Mouse (Mus musculus) neural tube, embryonic 12.5 days (tissue): Measurements from ENCODE around the gene Slc13a4. TPM values are rescaled to one million over a fixed set of nuclear protein-coding genes. Genes with fewer than 3 reads are reported as not detected.

Experiments used
- ATAC-seq: fragments of 200-750 bp; cut with Nextera tagmentation; 2 replicates; pipeline ENCODE4 v1.8.0; 2017; ENCODE audit warnings: low read depth, mild to moderate bottlenecking, moderate TSS enrichment, moderate library complexity; ENCODE audit not compliant: low FRiP score
- H3K27ac ChIP-seq: fragments of 300-500 bp; sonication (generic); 2 replicates; pipeline ENCODE4 v1.5.1; 2016
- H3K27me3 ChIP-seq: fragments of 300-500 bp; sonication (generic); replicated peaks from 2 replicates; pipeline ENCODE4 v1.6.1; 2016; ENCODE audit warnings: mild to moderate bottlenecking
- H3K36me3 ChIP-seq: fragments of 300-500 bp; sonication (generic); 2 replicates; pipeline ENCODE4 v1.6.1; 2016; ENCODE audit warnings: mild to moderate bottlenecking
- H3K4me1 ChIP-seq: fragments of 300-500 bp; sonication (generic); 2 replicates; pipeline ENCODE4 v1.6.1; 2016
- H3K4me2 ChIP-seq: fragments of 300-500 bp; sonication (generic); replicated peaks from 2 replicates; pipeline ENCODE4 v1.6.1; 2016; ENCODE audit warnings: mild to moderate bottlenecking
- H3K4me3 ChIP-seq: fragments of 300-500 bp; sonication (generic); 2 replicates; pipeline ENCODE4 v1.5.1; 2016
- H3K9ac ChIP-seq: fragments of 300-500 bp; sonication (generic); 2 replicates; pipeline ENCODE4 v1.6.1; 2016; ENCODE audit warnings: mild to moderate bottlenecking
- H3K9me3 ChIP-seq: fragments of 300-500 bp; sonication (generic); 2 replicates; pipeline ENCODE4 v1.6.1; 2016; ENCODE audit warnings: mild to moderate bottlenecking
- WGBS: fragments of 180-500 bp; shearing (Covaris S2); methylation state at CpG from one replicate; pipeline ENCODE4 v1.1.7; 2016; 5-methylcytosine and 5-hydroxymethylcytosine counted together
- polyA plus RNA-seq: library from polyadenylated mRNA; unstranded; fragments of >200 nt; fragmentation: Nextera tagmentation; extraction: Ambion mirVana; gene quantifications from 2 replicates; pipeline ENCODE4 v1.2.1, GENCODE M21; 2016

Slc13a4 gene
- polyA plus RNA-seq, 1 experiment from 2014 or later = 0.34 TPM

DNA sequence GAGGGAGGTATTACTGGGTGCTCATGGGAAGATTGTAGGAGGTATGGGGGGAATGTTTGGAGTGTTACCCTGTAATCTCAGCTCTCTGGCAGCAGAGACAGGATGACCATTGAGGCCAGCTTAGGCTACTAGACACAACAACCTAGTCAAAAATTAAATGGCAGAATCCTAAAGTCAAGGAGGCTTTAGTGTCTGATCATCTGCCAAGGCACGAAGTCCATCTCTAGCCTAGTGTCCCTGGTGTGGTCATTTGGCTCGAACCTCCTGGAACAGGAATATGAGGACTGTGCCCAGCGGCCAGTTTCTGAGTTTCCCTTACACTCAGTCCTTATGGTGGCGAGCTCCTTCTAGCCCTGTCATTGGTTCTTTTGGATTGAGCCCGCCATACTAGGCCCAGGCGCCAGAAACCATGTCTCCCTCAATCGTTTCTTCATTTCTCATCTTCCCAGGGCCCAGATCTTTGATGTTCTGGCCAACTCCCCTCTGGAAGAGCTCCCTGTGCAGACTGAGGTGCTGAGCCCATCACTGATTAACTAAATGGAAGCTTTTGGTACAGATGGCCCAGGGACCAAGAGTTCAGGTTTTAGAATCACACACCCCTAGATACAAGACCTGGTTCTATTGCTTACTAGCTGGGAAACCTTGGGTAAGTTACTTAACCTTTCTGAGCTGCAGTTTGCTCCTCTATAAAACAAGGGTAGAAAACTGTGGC is 10.3 kb downstream of the Slc13a4 start:
- Histone ChIP-seq H3K27me3 (no peaks in the 10 kb centered on the region), H3K4me3 (no peak overlapping the region), H3K36me3 (no peaks in the 10 kb centered on the region), H3K4me2 (no peak overlapping the region), H3K9ac (no peak overlapping the region), H3K27ac (no peak overlapping the region), H3K9me3 (no peaks in the 10 kb centered on the region), H3K4me1 (no peaks in the 10 kb centered on the region)
- ATAC-seq = no peak
- WGBS = 90% methylated on average over 7 of the region's 7 CpGs

- H3K4me1 ChIP-seq = no peaks in the 10 kb centered on the region
These were observed 10.9 kb downstream of the Slc13a4 start for GRCm38 (mm10) chr6:35297001-35297400.

DNA sequence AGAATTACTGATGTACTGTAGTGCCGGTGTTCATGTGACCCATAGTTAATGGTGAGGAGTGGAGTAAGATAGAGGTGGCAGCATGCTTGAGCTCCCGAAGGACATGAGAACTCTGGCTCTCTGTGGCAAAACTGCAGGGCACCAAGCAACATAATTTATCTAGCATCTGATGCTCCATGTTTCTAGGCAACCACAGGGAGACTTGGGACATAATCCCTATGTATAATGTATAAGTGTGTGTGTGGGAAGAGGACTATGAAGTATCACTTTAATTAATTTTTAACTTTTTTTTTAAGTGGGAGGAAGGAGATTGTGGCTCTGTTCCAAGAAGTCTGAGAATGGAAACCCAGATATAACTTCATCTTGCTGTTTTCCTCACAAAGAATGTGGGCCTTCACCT is 13.0 kb downstream of the Slc13a4 start:
- Histone ChIP-seq H3K36me3 (no peaks in the 10 kb centered on the region), H3K27me3 (no peaks in the 10 kb centered on the region), H3K4me3 (no peak overlapping the region), H3K27ac (no peak overlapping the region), H3K9ac (no peak overlapping the region), H3K4me2 (no peak overlapping the region), H3K4me1 (no peaks in the 10 kb centered on the region), H3K9me3 (no peaks in the 10 kb centered on the region)
- 79% methylated on average over 2 of the region's 2 CpGs for WGBS
- no peak for ATAC-seq

More at GRCm38 (mm10) chr6:35297001-35297400, 10.9 kb downstream of the Slc13a4 start:
- no peak overlapping the region for H3K9ac ChIP-seq
- H3K27ac ChIP-seq = no peak overlapping the region
- WGBS = 43% methylated on average over 2 of the region's 2 CpGs
- H3K9me3 ChIP-seq = no peaks in the 10 kb centered on the region
- no peaks in the 10 kb centered on the region for H3K27me3 ChIP-seq
- no peaks in the 10 kb centered on the region for H3K36me3 ChIP-seq
- no peak overlapping the region for H3K4me3 ChIP-seq
- no peak for ATAC-seq
- no peak overlapping the region for H3K4me2 ChIP-seq

- H3K4me1 ChIP-seq = peaks cover 12% of the 10 kb centered on the region; the same call in 1 of the 2 replicates
- H3K27ac ChIP-seq = no peak overlapping the region
- H3K9me3 ChIP-seq = no peaks in the 10 kb centered on the region
- no peaks in the 10 kb centered on the region for H3K27me3 ChIP-seq
- H3K4me3 ChIP-seq = no peak overlapping the region
- no peak for ATAC-seq
- no peaks in the 10 kb centered on the region for H3K36me3 ChIP-seq
- no peak overlapping the region for H3K4me2 ChIP-seq
- WGBS = 92% methylated on average over 8 of the region's 8 CpGs
- H3K9ac ChIP-seq = no peak overlapping the region
These were observed 18.3 kb downstream of the Slc13a4 start for GRCm38 (mm10) chr6:35289676-35290075.

DNA sequence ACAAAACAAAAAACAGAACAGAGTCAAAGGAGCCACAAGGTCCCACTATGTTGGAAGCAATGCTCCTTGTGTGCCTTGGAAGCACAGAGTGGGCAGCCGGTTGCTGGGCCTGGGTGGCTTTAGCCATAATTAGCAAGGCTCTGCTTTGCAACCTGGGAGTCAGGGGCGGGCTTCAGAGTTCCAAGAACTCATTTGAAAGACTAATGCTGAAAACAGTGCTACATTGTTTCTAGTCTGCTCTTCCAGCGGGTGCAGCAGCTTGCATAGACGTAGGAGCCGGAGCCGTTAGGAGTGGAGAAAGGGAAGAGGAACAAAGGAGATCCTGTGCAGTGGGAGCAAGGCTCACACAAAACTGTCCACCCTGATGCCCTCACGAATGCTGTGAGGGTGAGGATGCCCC is 19.0 kb downstream of the Slc13a4 start:
- Histone ChIP-seq H3K9me3 (no peaks in the 10 kb centered on the region), H3K4me1 (peaks cover 12% of the 10 kb centered on the region; the same call in 1 of the 2 replicates), H3K36me3 (no peaks in the 10 kb centered on the region), H3K4me3 (no peak overlapping the region), H3K27me3 (no peaks in the 10 kb centered on the region), H3K4me2 (no peak overlapping the region), H3K9ac (no peak overlapping the region), H3K27ac (no peak overlapping the region)
- 28% methylated on average over 7 of the region's 7 CpGs for WGBS
- ATAC-seq = no peak

GRCm38 (mm10) chr6:35288114-35288761 is 19.7 kb downstream of the Slc13a4 start:
- Histone ChIP-seq H3K4me1 (peaks cover 12% of the 10 kb centered on the region; the same call in 1 of the 2 replicates), H3K9me3 (no peaks in the 10 kb centered on the region), H3K4me2 (no peak overlapping the region), H3K4me3 (no peak overlapping the region), H3K36me3 (no peaks in the 10 kb centered on the region), H3K27me3 (no peaks in the 10 kb centered on the region), H3K9ac (no peak overlapping the region), H3K27ac (no peak overlapping the region)
- no peak for ATAC-seq
- 83% methylated on average over 11 of the region's 11 CpGs for WGBS

DNA sequence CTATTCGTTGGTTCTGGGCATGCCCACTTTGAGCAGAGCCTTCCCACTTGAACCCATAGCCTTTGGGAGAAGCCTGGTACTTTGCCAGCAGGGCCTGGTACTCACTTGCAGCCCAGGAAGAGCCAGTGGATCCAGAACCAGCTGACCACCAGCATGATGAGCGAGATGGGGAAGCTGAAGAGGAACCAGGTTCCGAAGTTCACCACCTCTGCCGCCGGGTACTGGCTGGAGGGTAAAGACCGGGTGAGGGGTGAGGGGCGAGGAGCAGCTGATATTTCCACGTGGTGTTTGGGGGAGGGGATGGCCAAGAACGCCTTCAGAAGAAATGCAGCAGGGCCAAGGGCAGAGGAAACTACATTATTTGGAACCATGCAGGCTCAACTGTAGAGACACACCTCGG is 28.6 kb downstream of the Slc13a4 start:
- no peaks in the 10 kb centered on the region for H3K9me3 ChIP-seq
- no peaks in the 10 kb centered on the region for H3K36me3 ChIP-seq
- H3K4me3 ChIP-seq = no peak overlapping the region
- 84% methylated on average over 10 of the region's 10 CpGs for WGBS
- no peaks in the 10 kb centered on the region for H3K4me1 ChIP-seq
- H3K27ac ChIP-seq = no peak overlapping the region
- H3K27me3 ChIP-seq = no peaks in the 10 kb centered on the region
- H3K9ac ChIP-seq = no peak overlapping the region
- H3K4me2 ChIP-seq = no peak overlapping the region
- no peak for ATAC-seq

GRCm38 (mm10) chr6:35277903-35278587 is 29.9 kb downstream of the Slc13a4 start:
- no peak for ATAC-seq
- WGBS = 66% methylated on average over 10 of the region's 10 CpGs
- Histone ChIP-seq H3K4me3 (no peak overlapping the region), H3K9me3 (no peaks in the 10 kb centered on the region), H3K27me3 (no peaks in the 10 kb centered on the region), H3K4me2 (no peak overlapping the region), H3K36me3 (no peaks in the 10 kb centered on the region), H3K9ac (no peak overlapping the region), H3K4me1 (no peaks in the 10 kb centered on the region), H3K27ac (no peak overlapping the region)

- H3K36me3 ChIP-seq = no peaks in the 10 kb centered on the region
- no peak overlapping the region for H3K9ac ChIP-seq
- no peak overlapping the region for H3K4me2 ChIP-seq
- no peak for ATAC-seq
- no peaks in the 10 kb centered on the region for H3K4me1 ChIP-seq
- no peak overlapping the region for H3K4me3 ChIP-seq
- WGBS = 81% methylated on average over 11 of the region's 11 CpGs
- H3K27ac ChIP-seq = no peak overlapping the region
- no peaks in the 10 kb centered on the region for H3K27me3 ChIP-seq
- H3K9me3 ChIP-seq = 0 out of 2 replicates have a peak, but pooled peaks cover 3% of the 10 kb centered on the region
These were observed 34.4 kb downstream of the Slc13a4 start for GRCm38 (mm10) chr6:35273391-35274082.

- no peak overlapping the region for H3K27ac ChIP-seq
- no peaks in the 10 kb centered on the region for H3K27me3 ChIP-seq
- H3K36me3 ChIP-seq = no peaks in the 10 kb centered on the region
- no peak overlapping the region for H3K4me2 ChIP-seq
- ATAC-seq = no peak
- no peak overlapping the region for H3K9ac ChIP-seq
- no peak overlapping the region for H3K4me3 ChIP-seq
- H3K4me1 ChIP-seq = no peaks in the 10 kb centered on the region
- H3K9me3 ChIP-seq = 0 out of 2 replicates have a peak, but pooled peaks cover 3% of the 10 kb centered on the region
- WGBS = 77% methylated on average over 20 of the region's 20 CpGs
These were observed 35.8 kb downstream of the Slc13a4 start for GRCm38 (mm10) chr6:35271868-35272765.

DNA sequence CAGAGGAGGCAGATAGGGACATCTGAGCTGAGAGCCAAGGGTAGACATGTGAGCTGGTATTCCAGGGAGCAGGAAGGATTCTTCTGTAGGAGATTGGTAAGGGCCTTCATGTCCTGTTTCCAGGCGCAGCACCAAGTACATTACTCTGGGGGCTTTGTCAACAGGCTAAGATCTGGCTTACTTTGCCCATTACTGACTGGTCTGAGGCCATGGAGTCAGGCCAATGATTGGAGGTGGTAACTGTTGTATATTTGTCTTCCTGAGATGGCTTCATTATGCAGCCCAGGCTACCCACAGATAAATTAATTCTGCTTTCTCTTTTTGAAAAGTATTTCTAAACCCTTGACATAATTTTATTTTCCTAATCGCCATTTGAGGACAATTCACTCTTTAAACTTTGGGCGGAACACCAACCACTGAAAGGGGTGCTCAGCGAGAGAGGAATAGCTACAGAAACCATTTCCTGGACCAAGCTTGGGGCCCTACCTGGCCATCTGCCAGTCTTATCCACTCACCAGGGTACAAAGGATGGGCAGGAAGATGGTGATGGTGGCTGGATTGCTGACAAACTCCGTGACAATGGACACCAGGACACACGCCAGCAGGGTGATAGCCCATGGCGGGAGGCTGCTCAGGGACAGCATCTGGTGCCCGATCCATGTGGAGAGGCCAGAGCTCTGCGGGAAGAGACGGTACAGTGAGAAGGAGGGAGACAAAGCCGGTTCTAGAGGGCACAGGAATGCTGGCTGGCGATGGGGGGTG is 36.7 kb downstream of the Slc13a4 start:
- Histone ChIP-seq H3K9me3 (0 out of 2 replicates have a peak, but pooled peaks cover 3% of the 10 kb centered on the region), H3K4me1 (no peaks in the 10 kb centered on the region), H3K36me3 (no peaks in the 10 kb centered on the region), H3K4me3 (no peak overlapping the region), H3K27ac (no peak overlapping the region), H3K9ac (no peak overlapping the region), H3K4me2 (no peak overlapping the region), H3K27me3 (no peaks in the 10 kb centered on the region)
- 88% methylated on average over 12 of the region's 12 CpGs for WGBS
- ATAC-seq = no peak
